Mouse (Mus musculus) ES-E14 (cell line): ENCODE measurements around the gene St8sia6.

Experiments
- CHD2 ChIP-seq: IDR thresholded peaks from 2 replicates; pipeline ENCODE4 v1.6.1; 2014; ENCODE audit warnings: mild to moderate bottlenecking, low read depth, low read length, inconsistent platforms
- HCFC1 ChIP-seq: IDR thresholded peaks from 2 replicates; pipeline ENCODE4 v1.6.1; 2012; ENCODE audit warnings: low read length, inconsistent platforms, borderline replicate concordance; ENCODE audit not compliant: insufficient read depth
- MAFK ChIP-seq: IDR thresholded peaks from 2 replicates; pipeline ENCODE4 v1.6.1; 2014; ENCODE audit warnings: mild to moderate bottlenecking, low read depth, low read length, inconsistent platforms; ENCODE audit not compliant: insufficient read depth
- ZC3H11A ChIP-seq: IDR thresholded peaks from 2 replicates; pipeline ENCODE4 v1.6.1; 2012; ENCODE audit warnings: low read depth, mild to moderate bottlenecking, inconsistent platforms, low read length, borderline replicate concordance
- ZNF384 ChIP-seq: IDR thresholded peaks from 2 replicates; pipeline ENCODE4 v1.6.1; 2012; ENCODE audit warnings: low read depth, low read length, inconsistent platforms

DNA sequence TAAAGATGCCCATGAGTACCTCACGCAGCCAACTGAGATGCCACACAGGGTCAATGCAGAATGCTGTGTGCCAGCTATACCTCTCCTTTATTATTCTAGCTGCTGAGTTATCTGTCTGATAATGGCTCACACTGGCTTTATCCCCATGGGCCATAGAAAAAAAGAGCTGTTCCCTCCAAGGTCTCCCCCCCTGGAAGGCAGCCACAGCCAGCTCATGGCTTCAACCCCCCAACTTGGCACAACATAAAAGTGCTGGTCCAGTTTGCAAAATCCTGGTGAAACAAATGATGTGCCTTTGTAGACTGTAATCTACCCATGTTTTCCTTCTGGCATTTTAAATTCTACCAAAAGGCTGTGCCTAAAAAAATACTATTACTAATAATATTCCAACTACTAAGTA is 46.3 kb downstream of the St8sia6 start:
- TF ChIP-seq MAFK: no peak
- no peak for TF ChIP-seq ZC3H11A
- TF ChIP-seq ZNF384: no peak
- TF ChIP-seq CHD2: no peak
- no peak for TF ChIP-seq HCFC1
